Mouse (Mus musculus): ENCODE measurements around the gene Gm17416. TPM values are rescaled to one million over a fixed set of nuclear protein-coding genes. Genes with fewer than 3 reads are reported as not detected.

The Gm17416 gene
- polyA plus RNA-seq, 1 experiment from 2014 or later = not detected

GRCm38 (mm10) chr2:152572114-152572794 lies 3.1 kb downstream of the Gm17416 start, which contains the start of gene Defb21:
Gene Defb21 (plus strand): TSS chr2:152572744.
- H3K9ac ChIP-seq = no peak within 1 kb of the TSS
- H3K4me2 ChIP-seq (replicated peaks) = no peak within 1 kb of the TSS
- H3K27me3 ChIP-seq = no peaks in the 10 kb centered on the region
- no peaks in the 10 kb centered on the region for H3K9me3 ChIP-seq (replicated peaks)
- WGBS = 64% methylated on average over 11 of the region's 11 CpGs
- no peaks in the 10 kb centered on the region for H3K4me1 ChIP-seq
- H3K4me3 ChIP-seq (replicated peaks) = no peak within 1 kb of the TSS
- no peak within 1 kb of the TSS for H3K27ac ChIP-seq (replicated peaks)
- ATAC-seq (ENCODE audit: insufficient number of reproducible peaks, low FRiP score, low TSS enrichment, low read depth) = no peak
- no peaks in the 10 kb centered on the region for H3K36me3 ChIP-seq

GRCm38 (mm10) chr2:152573484-152573883 lies 4.3 kb downstream of the Gm17416 start:
- Histone ChIP-seq H3K4me1 (no peaks in the 10 kb centered on the region), H3K9me3 (replicated peaks) (no peaks in the 10 kb centered on the region), H3K4me2 (replicated peaks) (no peak overlapping the region), H3K4me3 (replicated peaks) (no peak overlapping the region), H3K27me3 (no peaks in the 10 kb centered on the region), H3K27ac (replicated peaks) (no peak overlapping the region), H3K9ac (no peak overlapping the region), H3K36me3 (no peaks in the 10 kb centered on the region)
- WGBS = 75% methylated on average over 8 of the region's 8 CpGs
- no peak for ATAC-seq (ENCODE audit: insufficient number of reproducible peaks, low FRiP score, low TSS enrichment, low read depth)

- H3K27ac ChIP-seq (replicated peaks) = no peak within 1 kb of the TSS
- H3K4me2 ChIP-seq (replicated peaks) = no peak within 1 kb of the TSS
- no peak within 1 kb of the TSS for H3K9ac ChIP-seq
- 66% methylated on average over 7 of the region's 7 CpGs for WGBS
- H3K36me3 ChIP-seq = no peaks in the 10 kb centered on the region
- no peak within 1 kb of the TSS for H3K4me3 ChIP-seq (replicated peaks)
- H3K27me3 ChIP-seq = no peaks in the 10 kb centered on the region
- no peaks in the 10 kb centered on the region for H3K4me1 ChIP-seq
- no peaks in the 10 kb centered on the region for H3K9me3 ChIP-seq (replicated peaks)
- ATAC-seq (ENCODE audit: insufficient number of reproducible peaks, low FRiP score, low TSS enrichment, low read depth) = no peak
These were observed 11.0 kb downstream of the Gm17416 start, which contains the start of gene Defb19 for GRCm38 (mm10) chr2:152580107-152580506. Gene Defb19 (minus strand): TSS chr2:152580312.

GRCm38 (mm10) chr2:152580612-152581011 lies 11.5 kb downstream of the Gm17416 start:
- WGBS = 87% methylated on average over 11 of the region's 11 CpGs
- Histone ChIP-seq H3K4me1 (no peaks in the 10 kb centered on the region), H3K27me3 (no peaks in the 10 kb centered on the region), H3K4me3 (replicated peaks) (no peak overlapping the region), H3K9ac (no peak overlapping the region), H3K27ac (replicated peaks) (no peak overlapping the region), H3K4me2 (replicated peaks) (no peak overlapping the region), H3K36me3 (no peaks in the 10 kb centered on the region), H3K9me3 (replicated peaks) (no peaks in the 10 kb centered on the region)
- no peak for ATAC-seq (ENCODE audit: insufficient number of reproducible peaks, low FRiP score, low TSS enrichment, low read depth)

GRCm38 (mm10) chr2:152586926-152587560 lies 17.9 kb downstream of the Gm17416 start:
- no peaks in the 10 kb centered on the region for H3K4me1 ChIP-seq
- no peaks in the 10 kb centered on the region for H3K27me3 ChIP-seq
- H3K9ac ChIP-seq = no peak overlapping the region
- ATAC-seq (ENCODE audit: insufficient number of reproducible peaks, low FRiP score, low TSS enrichment, low read depth) = no peak
- H3K4me3 ChIP-seq (replicated peaks) = no peak overlapping the region
- no peaks in the 10 kb centered on the region for H3K36me3 ChIP-seq
- no peak overlapping the region for H3K4me2 ChIP-seq (replicated peaks)
- 72% methylated on average over 4 of the region's 4 CpGs for WGBS
- H3K9me3 ChIP-seq (replicated peaks) = no peaks in the 10 kb centered on the region
- no peak overlapping the region for H3K27ac ChIP-seq (replicated peaks)

- no peak for ATAC-seq (ENCODE audit: insufficient number of reproducible peaks, low FRiP score, low TSS enrichment, low read depth)
- H3K36me3 ChIP-seq = no peaks in the 10 kb centered on the region
- no peak overlapping the region for H3K9ac ChIP-seq
- H3K4me1 ChIP-seq = no peaks in the 10 kb centered on the region
- no peaks in the 10 kb centered on the region for H3K27me3 ChIP-seq
- no peaks in the 10 kb centered on the region for H3K9me3 ChIP-seq (replicated peaks)
- no peak overlapping the region for H3K4me3 ChIP-seq (replicated peaks)
- no peak overlapping the region for H3K4me2 ChIP-seq (replicated peaks)
- H3K27ac ChIP-seq (replicated peaks) = no peak overlapping the region
- 16% methylated on average over 2 of the region's 2 CpGs for WGBS
These were observed 19.3 kb downstream of the Gm17416 start for GRCm38 (mm10) chr2:152588450-152588849.

- WGBS = 34% methylated on average over 6 of the region's 6 CpGs
- no peak for ATAC-seq (ENCODE audit: insufficient number of reproducible peaks, low FRiP score, low TSS enrichment, low read depth)
These were observed 19.9 kb downstream of the Gm17416 start for GRCm38 (mm10) chr2:152589021-152589420.

GRCm38 (mm10) chr2:152599299-152599698 lies 30.2 kb downstream of the Gm17416 start, which contains the start of gene Defb45:
Gene Defb45 (minus strand): TSS chr2:152599399.
- Histone ChIP-seq H3K4me1 (no peaks in the 10 kb centered on the region), H3K36me3 (no peaks in the 10 kb centered on the region), H3K27ac (replicated peaks) (no peak within 1 kb of the TSS), H3K9ac (no peak within 1 kb of the TSS), H3K27me3 (no peaks in the 10 kb centered on the region), H3K9me3 (replicated peaks) (no peaks in the 10 kb centered on the region), H3K4me3 (replicated peaks) (no peak within 1 kb of the TSS), H3K4me2 (replicated peaks) (no peak within 1 kb of the TSS)
- ATAC-seq (ENCODE audit: insufficient number of reproducible peaks, low FRiP score, low TSS enrichment, low read depth) = no peak
- 55% methylated on average over 7 of the region's 7 CpGs for WGBS

More at GRCm38 (mm10) chr2:152589021-152589420, 19.9 kb downstream of the Gm17416 start:
- H3K27ac ChIP-seq (replicated peaks) = no peak overlapping the region
- no peak overlapping the region for H3K4me3 ChIP-seq (replicated peaks)
- no peak overlapping the region for H3K9ac ChIP-seq
- H3K36me3 ChIP-seq = no peaks in the 10 kb centered on the region
- no peaks in the 10 kb centered on the region for H3K9me3 ChIP-seq (replicated peaks)
- H3K27me3 ChIP-seq = no peaks in the 10 kb centered on the region
- H3K4me1 ChIP-seq = no peaks in the 10 kb centered on the region
- no peak overlapping the region for H3K4me2 ChIP-seq (replicated peaks)

- 79% methylated on average over 6 of the region's 6 CpGs for WGBS
- H3K9me3 ChIP-seq (replicated peaks) = no peaks in the 10 kb centered on the region
- no peak overlapping the region for H3K9ac ChIP-seq
- no peaks in the 10 kb centered on the region for H3K36me3 ChIP-seq
- H3K4me3 ChIP-seq (replicated peaks) = no peak overlapping the region
- no peak for ATAC-seq (ENCODE audit: insufficient number of reproducible peaks, low FRiP score, low TSS enrichment, low read depth)
- H3K27ac ChIP-seq (replicated peaks) = no peak overlapping the region
- H3K4me1 ChIP-seq = no peaks in the 10 kb centered on the region
- H3K27me3 ChIP-seq = no peaks in the 10 kb centered on the region
- no peak overlapping the region for H3K4me2 ChIP-seq (replicated peaks)
These were observed 30.9 kb downstream of the Gm17416 start for GRCm38 (mm10) chr2:152600076-152600475.

GRCm38 (mm10) chr2:152601275-152601960 lies 32.3 kb downstream of the Gm17416 start:
- ATAC-seq (ENCODE audit: insufficient number of reproducible peaks, low FRiP score, low TSS enrichment, low read depth) = no peak
- no peak overlapping the region for H3K9ac ChIP-seq
- H3K9me3 ChIP-seq (replicated peaks) = no peaks in the 10 kb centered on the region
- WGBS = 76% methylated on average over 4 of the region's 4 CpGs
- H3K36me3 ChIP-seq = no peaks in the 10 kb centered on the region
- no peaks in the 10 kb centered on the region for H3K4me1 ChIP-seq
- no peak overlapping the region for H3K27ac ChIP-seq (replicated peaks)
- H3K27me3 ChIP-seq = no peaks in the 10 kb centered on the region
- H3K4me2 ChIP-seq (replicated peaks) = no peak overlapping the region
- no peak overlapping the region for H3K4me3 ChIP-seq (replicated peaks)

- H3K4me1 ChIP-seq = no peaks in the 10 kb centered on the region
- no peak within 1 kb of the TSS for H3K27ac ChIP-seq (replicated peaks)
- no peaks in the 10 kb centered on the region for H3K27me3 ChIP-seq
- ATAC-seq (ENCODE audit: insufficient number of reproducible peaks, low FRiP score, low TSS enrichment, low read depth) = no peak
- no peak within 1 kb of the TSS for H3K4me2 ChIP-seq (replicated peaks)
- H3K9ac ChIP-seq = no peak within 1 kb of the TSS
- no peaks in the 10 kb centered on the region for H3K36me3 ChIP-seq
- H3K4me3 ChIP-seq (replicated peaks) = no peak within 1 kb of the TSS
- no peaks in the 10 kb centered on the region for H3K9me3 ChIP-seq (replicated peaks)
- WGBS = 82% methylated on average over 15 of the region's 15 CpGs
These were observed 34.9 kb downstream of the Gm17416 start, which contains the start of gene Defb36 for GRCm38 (mm10) chr2:152604057-152604456. Gene Defb36 (plus strand): TSS chr2:152604327.
